Mouse (Mus musculus) embryonic facial prominence, embryonic 12.5 days (tissue): ENCODE data around the gene Depp1. TPM values are rescaled to one million over a fixed set of nuclear protein-coding genes. Genes with fewer than 3 reads are reported as not detected.
A peak's percentile ranks its signal among the peaks of the same experiment; 100 is the strongest.

Experiments used
- ATAC-seq: fragments of 200-750 bp; cut with Nextera tagmentation; 2 replicates; pipeline ENCODE4 v1.8.0; 2017; ENCODE audit not compliant: insufficient number of reproducible peaks, insufficient read depth, low FRiP score, low TSS enrichment
- H3K27ac ChIP-seq: fragments of 300-500 bp; sonication (generic); 2 replicates; pipeline ENCODE4 v1.5.1; 2016; ENCODE audit warnings: mild to moderate bottlenecking
- H3K27me3 ChIP-seq: fragments of 300-500 bp; sonication (generic); 2 replicates; pipeline ENCODE4 v1.6.1; 2016; ENCODE audit warnings: mild to moderate bottlenecking, moderate library complexity
- H3K36me3 ChIP-seq: fragments of 300-500 bp; sonication (generic); 2 replicates; pipeline ENCODE4 v1.6.1; 2016; ENCODE audit warnings: mild to moderate bottlenecking
- H3K4me1 ChIP-seq: fragments of 300-500 bp; sonication (generic); 2 replicates; pipeline ENCODE4 v1.6.1; 2016
- H3K4me2 ChIP-seq: fragments of 300-500 bp; sonication (generic); replicated peaks from 2 replicates; pipeline ENCODE4 v1.6.1; 2016; ENCODE audit warnings: mild to moderate bottlenecking, moderate library complexity
- H3K4me3 ChIP-seq: fragments of 300-500 bp; sonication (generic); 2 replicates; pipeline ENCODE4 v1.5.1; 2016; ENCODE audit warnings: mild to moderate bottlenecking
- H3K9ac ChIP-seq: fragments of 300-500 bp; sonication (generic); 2 replicates; pipeline ENCODE4 v1.6.1; 2016; ENCODE audit warnings: mild to moderate bottlenecking, moderate library complexity
- H3K9me3 ChIP-seq: fragments of 300-500 bp; sonication (generic); 2 replicates; pipeline ENCODE4 v1.6.1; 2016; ENCODE audit warnings: mild to moderate bottlenecking, moderate library complexity
- WGBS: fragments of 180-500 bp; shearing (Covaris S2); methylation state at CpG from one replicate; pipeline ENCODE4 v1.1.7; 2016; 5-methylcytosine and 5-hydroxymethylcytosine counted together
- polyA plus RNA-seq: library from polyadenylated mRNA; unstranded; fragments of >200 nt; fragmentation: Nextera tagmentation; extraction: Ambion mirVana; gene quantifications from 2 replicates; pipeline ENCODE4 v1.2.1, GENCODE M21; 2016

Gene Depp1
- polyA plus RNA-seq, 1 experiment from 2014 or later: 12.6 TPM

GRCm38 (mm10) chr6:116651437-116652118, 1.2 kb downstream of the Depp1 start:
- H3K4me2 ChIP-seq: 0 out of 2 replicates have a peak overlapping the region, but pooled peaks have one; percentile 9
- H3K9ac ChIP-seq: no peak overlapping the region
- WGBS: 77% methylated on average over 20 of the region's 20 CpGs
- no peaks in the 10 kb centered on the region for H3K36me3 ChIP-seq
- no peak for ATAC-seq
- H3K4me3 ChIP-seq: no peak overlapping the region
- peaks cover 14% of the 10 kb centered on the region for H3K4me1 ChIP-seq
- no peaks in the 10 kb centered on the region for H3K27me3 ChIP-seq
- H3K27ac ChIP-seq: peak overlapping the region; percentile 23; the same call in 1 of the 2 replicates
- no peaks in the 10 kb centered on the region for H3K9me3 ChIP-seq

DNA sequence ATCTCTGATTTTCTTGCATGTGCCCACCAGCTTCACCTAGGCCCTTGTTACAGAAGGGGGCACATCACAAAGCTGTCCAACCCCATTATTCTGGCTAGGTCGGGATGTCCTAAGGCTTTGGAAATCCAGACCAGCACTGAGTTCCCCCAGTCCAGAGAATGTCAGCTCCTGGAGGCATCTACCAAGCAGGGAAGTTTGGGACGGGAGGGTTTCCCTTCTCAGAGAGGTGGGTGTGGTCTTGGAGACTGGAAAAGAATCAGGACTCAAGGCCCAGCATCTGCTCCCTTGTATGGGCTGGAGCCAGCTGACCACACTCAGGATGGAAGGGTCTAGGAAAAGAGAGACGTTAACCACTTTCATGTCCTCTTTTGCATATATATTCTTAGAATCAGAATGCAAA, 2.8 kb downstream of the Depp1 start:
- Histone ChIP-seq H3K36me3 (no peaks in the 10 kb centered on the region), H3K27me3 (no peaks in the 10 kb centered on the region), H3K4me3 (no peak overlapping the region), H3K4me2 (no peak overlapping the region), H3K27ac (no peak overlapping the region), H3K4me1 (peaks cover 14% of the 10 kb centered on the region), H3K9me3 (no peaks in the 10 kb centered on the region), H3K9ac (no peak overlapping the region)
- no peak for ATAC-seq
- WGBS: 74% methylated on average over 3 of the region's 3 CpGs

- no peaks in the 10 kb centered on the region for H3K36me3 ChIP-seq
- H3K4me2 ChIP-seq: no peak overlapping the region
- no peaks in the 10 kb centered on the region for H3K27me3 ChIP-seq
- H3K4me1 ChIP-seq: peaks cover 14% of the 10 kb centered on the region
- WGBS: 59% methylated on average over 9 of the region's 9 CpGs
- no peak for ATAC-seq
- H3K4me3 ChIP-seq: no peak overlapping the region
- no peak overlapping the region for H3K27ac ChIP-seq
- H3K9ac ChIP-seq: no peak overlapping the region
- no peaks in the 10 kb centered on the region for H3K9me3 ChIP-seq
Measured at GRCm38 (mm10) chr6:116653684-116654454, 3.5 kb downstream of the Depp1 start.

- H3K27ac ChIP-seq: no peak overlapping the region
- H3K9ac ChIP-seq: no peak overlapping the region
- H3K4me3 ChIP-seq: no peak overlapping the region
- no peaks in the 10 kb centered on the region; the same call in 1 of the 2 replicates for H3K4me1 ChIP-seq
- no peak for ATAC-seq
- no peaks in the 10 kb centered on the region for H3K9me3 ChIP-seq
- 79% methylated on average over 2 of the region's 2 CpGs for WGBS
- H3K36me3 ChIP-seq: no peaks in the 10 kb centered on the region
- H3K4me2 ChIP-seq: no peak overlapping the region
- no peaks in the 10 kb centered on the region for H3K27me3 ChIP-seq
Measured at GRCm38 (mm10) chr6:116663364-116663763, 13.0 kb downstream of the Depp1 start.

DNA sequence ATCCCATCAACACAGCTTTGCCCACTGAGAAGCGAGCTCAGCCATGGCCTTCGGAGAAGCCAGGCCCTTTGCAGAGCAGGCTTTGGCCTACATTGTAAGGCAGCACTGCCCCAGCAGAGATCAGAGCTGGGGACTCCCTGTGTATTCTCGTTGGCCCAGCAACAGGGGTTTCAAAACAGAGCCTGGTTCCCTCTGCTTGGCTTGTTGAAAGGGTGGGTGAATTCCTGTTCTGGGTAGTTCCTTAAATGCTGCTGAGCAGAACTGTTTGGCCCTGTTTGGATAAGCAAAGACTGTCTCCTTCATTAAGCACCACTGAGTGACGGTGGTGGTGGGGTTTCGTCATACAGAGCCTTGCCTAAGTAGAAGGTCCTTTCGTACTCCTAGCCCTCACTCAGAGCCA, 13.6 kb downstream of the Depp1 start:
- no peak overlapping the region for H3K4me3 ChIP-seq

GRCm38 (mm10) chr6:116664830-116665229, 14.4 kb downstream of the Depp1 start:
- Histone ChIP-seq H3K4me1 (no peaks in the 10 kb centered on the region; the same call in 1 of the 2 replicates), H3K27me3 (no peaks in the 10 kb centered on the region), H3K27ac (no peak overlapping the region), H3K4me3 (no peak overlapping the region), H3K36me3 (no peaks in the 10 kb centered on the region), H3K4me2 (no peak overlapping the region), H3K9me3 (no peaks in the 10 kb centered on the region), H3K9ac (no peak overlapping the region)
- no peak for ATAC-seq
- 59% methylated on average over 3 of the region's 3 CpGs for WGBS

More for the DNA sequence above, 13.6 kb downstream of the Depp1 start:
- no peaks in the 10 kb centered on the region for H3K9me3 ChIP-seq
- no peaks in the 10 kb centered on the region for H3K36me3 ChIP-seq
- 83% methylated on average over 6 of the region's 6 CpGs for WGBS
- no peak overlapping the region for H3K4me2 ChIP-seq
- no peak for ATAC-seq
- no peak overlapping the region for H3K27ac ChIP-seq
- H3K27me3 ChIP-seq: no peaks in the 10 kb centered on the region
- no peak overlapping the region for H3K9ac ChIP-seq
- no peaks in the 10 kb centered on the region; the same call in 1 of the 2 replicates for H3K4me1 ChIP-seq

DNA sequence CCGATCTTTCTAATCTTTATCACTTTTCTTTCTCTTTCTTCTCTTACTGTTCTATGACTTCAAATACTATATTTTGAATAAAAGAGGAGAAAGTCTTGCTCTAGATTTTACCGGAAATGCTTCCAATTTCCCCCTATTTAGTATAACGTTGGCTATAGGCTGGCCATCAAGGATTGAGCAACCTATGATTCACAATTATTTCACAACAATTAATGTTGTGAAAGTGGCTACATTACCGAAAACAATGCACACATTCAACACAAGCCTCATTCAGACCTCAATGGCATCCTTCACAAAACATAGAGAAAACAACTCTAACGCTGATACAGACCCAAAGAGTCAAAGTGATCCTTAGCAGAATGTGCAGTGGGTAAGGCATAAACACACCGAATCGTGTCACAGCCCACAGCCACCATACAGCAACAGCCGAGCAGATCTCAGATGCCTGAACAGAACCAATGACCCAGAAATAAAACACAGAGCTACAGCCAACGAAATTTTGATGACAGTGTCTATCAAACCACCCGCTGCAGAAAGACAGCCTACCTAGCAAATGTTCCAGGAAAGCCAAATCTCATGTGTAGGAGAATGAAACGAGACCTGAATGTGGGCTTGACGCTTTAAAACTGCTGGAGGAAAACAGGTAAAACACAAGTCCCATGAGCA, 15.8 kb downstream of the Depp1 start:
- Histone ChIP-seq H3K27ac (no peak overlapping the region), H3K4me3 (no peak overlapping the region), H3K4me1 (no peaks in the 10 kb centered on the region; the same call in 1 of the 2 replicates), H3K9me3 (no peaks in the 10 kb centered on the region), H3K27me3 (0 out of 2 replicates have a peak, but pooled peaks cover 4% of the 10 kb centered on the region), H3K36me3 (no peaks in the 10 kb centered on the region), H3K4me2 (no peak overlapping the region), H3K9ac (no peak overlapping the region)
- no peak for ATAC-seq
- 79% methylated on average over 12 of the region's 12 CpGs for WGBS

DNA sequence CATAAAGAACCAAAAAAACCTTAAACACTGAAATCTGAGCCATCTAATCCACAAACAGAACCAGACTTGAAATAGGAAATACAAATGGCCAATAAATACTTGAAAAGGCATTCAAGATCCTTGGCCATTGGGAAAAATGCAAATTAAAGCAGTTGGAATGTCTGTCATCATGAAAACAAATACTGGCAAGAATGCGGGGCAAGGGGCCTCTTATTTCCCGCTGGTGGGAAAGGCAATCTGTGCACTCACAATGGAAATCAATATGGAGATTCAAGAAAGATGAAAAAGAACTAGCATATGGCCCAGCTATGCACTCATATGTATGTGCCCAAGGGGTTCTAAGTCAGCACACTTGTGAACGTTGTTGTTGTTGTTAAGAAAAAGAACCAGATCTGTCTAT, 16.5 kb downstream of the Depp1 start:
- Histone ChIP-seq H3K4me2 (no peak overlapping the region), H3K27ac (no peak overlapping the region), H3K27me3 (0 out of 2 replicates have a peak, but pooled peaks cover 10% of the 10 kb centered on the region), H3K9ac (no peak overlapping the region), H3K9me3 (no peaks in the 10 kb centered on the region), H3K36me3 (no peaks in the 10 kb centered on the region), H3K4me1 (no peaks in the 10 kb centered on the region; the same call in 1 of the 2 replicates), H3K4me3 (no peak overlapping the region)
- no peak for ATAC-seq
- 59% methylated on average over 3 of the region's 3 CpGs for WGBS

- Histone ChIP-seq H3K27ac (no peak overlapping the region), H3K27me3 (0 out of 2 replicates have a peak, but pooled peaks cover 10% of the 10 kb centered on the region), H3K9me3 (no peaks in the 10 kb centered on the region), H3K4me2 (no peak overlapping the region), H3K4me1 (no peaks in the 10 kb centered on the region; the same call in 1 of the 2 replicates), H3K9ac (no peak overlapping the region), H3K36me3 (no peaks in the 10 kb centered on the region), H3K4me3 (no peak overlapping the region)
- WGBS: 75% methylated on average over 3 of the region's 3 CpGs
- ATAC-seq: no peak
Measured at GRCm38 (mm10) chr6:116667382-116667781, 17.0 kb downstream of the Depp1 start.

DNA sequence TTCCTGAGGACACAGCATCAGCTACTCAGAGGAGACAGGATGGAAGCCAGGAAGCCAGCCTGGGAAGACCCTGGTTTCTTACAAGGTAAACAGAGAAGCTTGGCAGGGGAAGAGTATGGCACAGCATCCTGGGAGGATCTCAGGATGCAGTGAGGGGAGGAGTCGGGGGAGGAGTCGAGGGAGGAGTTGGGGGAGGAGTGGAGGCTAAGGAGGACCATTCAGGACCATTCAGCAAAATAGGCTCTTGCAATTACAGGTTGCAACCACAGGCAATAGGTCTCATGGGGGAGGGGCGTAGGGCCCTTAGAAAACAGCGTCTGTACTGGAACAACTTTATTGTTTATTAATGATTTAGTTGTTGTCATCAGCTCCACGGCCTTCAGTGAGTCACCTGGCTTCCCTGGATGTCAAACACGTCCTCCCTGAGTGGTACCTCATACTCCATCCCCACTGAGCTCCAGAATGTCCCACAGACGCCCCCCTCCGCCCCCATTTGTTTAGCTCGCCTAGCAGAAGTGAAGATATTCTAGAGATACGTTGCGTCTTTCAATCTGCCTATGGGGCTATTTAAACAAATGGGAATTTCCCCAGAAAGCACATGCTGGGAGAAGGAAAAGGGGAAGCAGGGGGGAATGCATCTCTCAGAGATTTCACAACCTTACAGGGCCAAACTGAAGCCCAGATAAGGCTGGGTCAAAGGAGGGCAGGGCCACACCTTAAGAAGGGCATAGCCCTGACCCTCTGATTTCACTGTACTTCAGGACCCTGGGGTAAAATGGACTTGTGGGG, 18.5 kb downstream of the Depp1 start:
- no peak overlapping the region for H3K27ac ChIP-seq
- peaks cover 6% of the 10 kb centered on the region; the same call in 1 of the 2 replicates for H3K4me1 ChIP-seq
- H3K9me3 ChIP-seq: no peaks in the 10 kb centered on the region
- 0 out of 2 replicates have a peak, but pooled peaks cover 10% of the 10 kb centered on the region for H3K27me3 ChIP-seq
- ATAC-seq: no peak
- 48% methylated on average over 11 of the region's 11 CpGs for WGBS
- H3K36me3 ChIP-seq: no peaks in the 10 kb centered on the region
- H3K9ac ChIP-seq: no peak overlapping the region
- H3K4me2 ChIP-seq: no peak overlapping the region
- H3K4me3 ChIP-seq: no peak overlapping the region

DNA sequence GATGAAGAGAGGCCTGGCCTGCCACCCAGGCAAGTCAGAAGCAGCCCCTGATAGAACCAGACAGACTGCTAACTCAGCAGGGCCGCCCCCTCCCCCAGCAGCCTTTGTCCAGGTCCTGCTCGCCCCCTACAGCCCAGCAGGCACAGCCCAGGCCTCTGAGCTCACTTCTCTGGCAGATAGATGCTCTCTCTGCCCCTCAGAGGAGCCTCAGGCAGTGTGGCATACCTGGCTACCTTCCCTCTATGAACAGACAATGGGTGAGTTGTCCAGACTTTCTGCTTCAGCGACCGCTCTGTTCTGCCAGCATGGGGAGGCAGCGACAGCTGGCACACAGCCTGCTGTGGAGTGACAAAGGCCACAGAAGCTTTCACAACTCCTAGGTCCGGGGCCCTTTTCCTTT, 19.7 kb downstream of the Depp1 start:
- WGBS: 31% methylated on average over 6 of the region's 6 CpGs
- Histone ChIP-seq H3K4me3 (no peak overlapping the region), H3K4me1 (peaks cover 6% of the 10 kb centered on the region; the same call in 1 of the 2 replicates), H3K27ac (no peak overlapping the region), H3K36me3 (no peaks in the 10 kb centered on the region), H3K4me2 (no peak overlapping the region), H3K9ac (no peak overlapping the region), H3K9me3 (no peaks in the 10 kb centered on the region), H3K27me3 (0 out of 2 replicates have a peak, but pooled peaks cover 10% of the 10 kb centered on the region)
- no peak for ATAC-seq
